Comparison of ENCODE assay signal across 10 mouse cellular contexts in the genomic region with DNA sequence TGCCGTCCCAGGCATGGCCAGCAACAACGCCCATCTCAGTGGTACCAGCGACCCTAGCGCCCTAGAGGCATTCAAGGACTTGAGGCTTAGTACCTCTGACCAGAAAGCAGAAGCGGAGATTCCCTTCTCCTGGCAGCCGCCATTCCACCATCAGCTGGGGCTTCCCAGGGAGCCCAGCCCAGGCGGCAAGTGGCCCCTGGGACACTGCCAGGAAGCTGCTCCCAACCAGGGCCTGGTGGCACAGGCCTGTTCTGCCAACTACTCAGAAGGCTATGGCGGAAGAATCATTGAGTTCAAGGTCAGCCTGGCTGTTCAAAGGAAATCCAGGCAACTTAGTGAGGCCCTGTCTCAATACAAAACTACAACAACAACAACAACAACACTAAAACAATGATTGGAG.
DNase-seq lines count a peak whose midpoint lies in the region; ATAC-seq and TF ChIP-seq lines count a peak whose summit lies in the region.
"Had no signal": no experiment of that assay in that cellular context is flagged by ENCODE, and none has a peak within 500 bp of the region (broad histone marks: within the 10 kb centered on the region; RNA-seq: fewer than 3 reads in every experiment).

No protein-coding gene starts in this region.

- intact Hi-C loops in gastrocnemius, postnatal 14 days (cut with DNase I; ENCODE audit: low total_unique reads), result no loop called here

- no peaks in the 10 kb centered on the region for H3K9me3 ChIP-seq in midbrain, embryonic 10.5 days (replicated peaks)
- no peaks in the 10 kb centered on the region for H3K9me3 ChIP-seq in midbrain, postnatal 0 days (ENCODE audit: low read length)

- H3K4me1 ChIP-seq in midbrain, embryonic 10.5 days, result peaks cover 98% of the 10 kb centered on the region
- 0 out of 2 replicates have a peak, but pooled peaks cover 9% of the 10 kb centered on the region for H3K4me1 ChIP-seq in midbrain, postnatal 0 days (ENCODE audit: insufficient read depth, low read length)

- H3K27ac ChIP-seq in midbrain, embryonic 10.5 days (replicated peaks), result peak overlapping the region; percentile 55
- no peak overlapping the region for H3K27ac ChIP-seq in midbrain, postnatal 0 days (ENCODE audit: low read depth, low read length)

- H3K4me2 ChIP-seq in midbrain, postnatal 0 days (ENCODE audit: low read depth, low read length, poor library complexity, severe bottlenecking), result no peak overlapping the region

- no peak for DNase-seq in midbrain, embryonic 10.5 days (ENCODE audit: low spot score)
- no peak for DNase-seq in midbrain, postnatal 0 days (ENCODE audit: low spot score)
- peak; percentile 50 for DNase-seq in gastrocnemius, postnatal 14 days
- DNase-seq in heart, postnatal 4 days, result peak; percentile 45
- peak; percentile 68 to 80 for DNase-seq in kidney, postnatal 36 days
- DNase-seq in c-Kit-positive CD71-positive TER-119-positive erythroid progenitor cells, embryonic 14.5 days (ENCODE audit: low spot score), result no peak
- no peak for DNase-seq in urinary bladder, postnatal 10 days (ENCODE audit: low spot score)
- DNase-seq: forebrain, postnatal 0 days; lung, adult 2 months; spleen, adult 18-20 months had no signal

- no peak overlapping the region for H3K9ac ChIP-seq in midbrain, postnatal 0 days (replicated peaks; ENCODE audit: low read length, poor library complexity, severe bottlenecking)
- H3K9ac ChIP-seq: forebrain, postnatal 0 days had no signal

- 79% methylated on average over 8 of the region's 8 CpGs for WGBS in midbrain, embryonic 10.5 days
- WGBS in midbrain, postnatal 0 days, result 58% methylated on average over 8 of the region's 8 CpGs

- TF ChIP-seq CTCF in midbrain, postnatal 0 days (IDR thresholded peaks at IDR 0.05), result no peak

- ATAC-seq in midbrain, postnatal 0 days (ENCODE audit: low FRiP score), result no peak
- ATAC-seq: forebrain, postnatal 0 days had no signal

- peaks cover 35% of the 10 kb centered on the region for H3K36me3 ChIP-seq in midbrain, embryonic 10.5 days
- no peaks in the 10 kb centered on the region for H3K36me3 ChIP-seq in midbrain, postnatal 0 days (ENCODE audit: insufficient read depth, low read length)

- no peak overlapping the region for H3K4me3 ChIP-seq in midbrain, embryonic 10.5 days
- no peak overlapping the region for H3K4me3 ChIP-seq in midbrain, postnatal 0 days (ENCODE audit: low read depth, low read length)

- H3K27me3 ChIP-seq in midbrain, embryonic 10.5 days (ENCODE audit: low read depth, poor library complexity, severe bottlenecking), result no peaks in the 10 kb centered on the region
- no peaks in the 10 kb centered on the region for H3K27me3 ChIP-seq in midbrain, postnatal 0 days (ENCODE audit: insufficient read depth, low read length)

Comparison
In these comparisons a context has a peak if more than half of its experiments do, and no peak if none do; other contexts are left out.
1. DNase-seq: peak in gastrocnemius, postnatal 14 days (single experiment), heart, postnatal 4 days (single experiment) and kidney, postnatal 36 days (2 of 2); none in midbrain, embryonic 10.5 days (single experiment), midbrain, postnatal 0 days (single experiment), c-Kit-positive CD71-positive TER-119-positive erythroid progenitor cells, embryonic 14.5 days (single experiment) and urinary bladder, postnatal 10 days (single experiment).